Mouse (Mus musculus) MEL (cell line): ENCODE measurements at regions not wholly inside any gene's neighbourhood (a gene's known extent, or its start where the extent isn't known, plus 50 kb on each side); places are given as distances from the start of the nearest gene placed in this dataset.

Experiments used
- DNase-seq: peaks from one replicate; pipeline ENCODE4 v3.0.0; 2011; ENCODE audit warnings: low read depth, low spot score
- H3K27ac ChIP-seq: 2 replicates; pipeline ENCODE4 v1.5.1; 2012; ENCODE audit warnings: low read depth, mild to moderate bottlenecking, control low read depth, low read length, moderate library complexity; ENCODE audit not compliant: control insufficient read depth
- H3K27me3 ChIP-seq, 2 experiments: fragments of 150-350 bp in 1 of 2; sonication (generic) in 1 of 2; 2 replicates each; pipeline ENCODE4 v1.6.1; 2012; ENCODE audit warnings: low read length in 2 of 2, mild to moderate bottlenecking in 2 of 2, improper control_type of control experiment in 1 of 2, moderate library complexity in 1 of 2; ENCODE audit not compliant: insufficient read depth in 2 of 2, control insufficient read depth in 1 of 2
- H3K36me3 ChIP-seq, 2 experiments: 2 replicates each; pipeline ENCODE4 v1.6.1; 2012 to 2014; ENCODE audit warnings: low read length in 2 of 2, improper control_type of control experiment in 1 of 2, inconsistent platforms in 1 of 2, mild to moderate bottlenecking in 1 of 2; ENCODE audit not compliant: insufficient read depth in 2 of 2, control insufficient read depth in 1 of 2
- H3K4me1 ChIP-seq, 2 experiments: fragments of 150-350 bp in 1 of 2; sonication (generic) in 1 of 2; 2 replicates each; pipeline ENCODE4 v1.6.1; 2012; ENCODE audit warnings: low read length in 2 of 2, improper control_type of control experiment in 1 of 2, mild to moderate bottlenecking in 1 of 2; ENCODE audit not compliant: insufficient read depth in 2 of 2, control insufficient read depth in 1 of 2
- H3K4me3 ChIP-seq, 2 experiments: fragments of 150-350 bp in 1 of 2; sonication (generic) in 1 of 2; 2 replicates each; pipeline ENCODE4 v1.5.1; 2012; ENCODE audit warnings: low read depth in 2 of 2, low read length in 2 of 2, mild to moderate bottlenecking in 2 of 2, moderate library complexity in 2 of 2, control low read depth in 1 of 2, improper control_type of control experiment in 1 of 2; ENCODE audit not compliant: control insufficient read depth in 1 of 2, insufficient read depth in 1 of 2
- H3K79me2 ChIP-seq: 2 replicates; pipeline ENCODE4 v1.6.1; 2012; ENCODE audit warnings: mild to moderate bottlenecking, low read length, moderate library complexity; ENCODE audit not compliant: control insufficient read depth, poor library complexity, insufficient read depth
- H3K9ac ChIP-seq: 2 replicates; pipeline ENCODE4 v1.6.1; 2012; ENCODE audit warnings: low read depth, mild to moderate bottlenecking, control low read depth, low read length, moderate library complexity; ENCODE audit not compliant: control insufficient read depth, poor library complexity, severe bottlenecking
- H3K9me3 ChIP-seq: fragments of 150-350 bp; sonication (generic); replicated peaks from 2 replicates; pipeline ENCODE4 v1.6.1; 2012; ENCODE audit warnings: mild to moderate bottlenecking, low read length, improper control_type of control experiment, moderate library complexity; ENCODE audit not compliant: insufficient read depth
- CHD2 ChIP-seq: IDR thresholded peaks from 2 replicates; pipeline ENCODE4 v1.6.1; 2011; ENCODE audit warnings: low read length, improper control_type of control experiment
- CTCF ChIP-seq, 3 experiments: IDR thresholded peaks in 2 of 3; conservative IDR thresholded peaks in 1 of 3; 2 replicates each; pipeline ENCODE4 v1.5.1; 2011 to 2012; ENCODE audit warnings: low read length in 3 of 3, low read depth in 2 of 3, mild to moderate bottlenecking in 2 of 3, improper control_type of control experiment in 1 of 3, inconsistent platforms in 1 of 3, mixed read lengths in 1 of 3, moderate library complexity in 1 of 3; ENCODE audit not compliant: control insufficient read depth in 1 of 3, insufficient read depth in 1 of 3, poor library complexity in 1 of 3, severe bottlenecking in 1 of 3
- EP300 ChIP-seq, 2 experiments: IDR thresholded peaks; 2 replicates each; pipeline ENCODE4 v1.6.1; 2011; ENCODE audit warnings: improper control_type of control experiment in 2 of 2, low read length in 2 of 2, low read depth in 1 of 2, mild to moderate bottlenecking in 1 of 2
- GABPA ChIP-seq: IDR thresholded peaks from 2 replicates; pipeline ENCODE4 v1.6.1; 2012; ENCODE audit warnings: low read depth, mild to moderate bottlenecking, inconsistent platforms, low read length, improper control_type of control experiment, moderate library complexity
- KAT2A ChIP-seq: conservative IDR thresholded peaks from 2 replicates; pipeline ENCODE4 v1.6.1; 2012; ENCODE audit warnings: low read depth, low read length, improper control_type of control experiment, inconsistent platforms
- MAFK ChIP-seq: IDR thresholded peaks from 2 replicates; pipeline ENCODE4 v1.6.1; 2011; ENCODE audit warnings: low read depth, mild to moderate bottlenecking, low read length, improper control_type of control experiment, borderline replicate concordance
- MAZ ChIP-seq: IDR thresholded peaks from 2 replicates; pipeline ENCODE4 v1.6.1; 2012; ENCODE audit warnings: low read depth, mild to moderate bottlenecking, inconsistent platforms, low read length, improper control_type of control experiment
- MXI1 ChIP-seq: IDR thresholded peaks from 2 replicates; pipeline ENCODE4 v1.6.1; 2011; ENCODE audit warnings: mild to moderate bottlenecking, low read depth, low read length, improper control_type of control experiment
- MYB ChIP-seq: IDR thresholded peaks from 2 replicates; pipeline ENCODE4 v1.6.1; 2011; ENCODE audit warnings: mild to moderate bottlenecking, low read depth, low read length, improper control_type of control experiment
- MYC ChIP-seq: IDR thresholded peaks from 2 replicates; pipeline ENCODE4 v1.6.1; 2011; ENCODE audit warnings: low read depth, mild to moderate bottlenecking, low read length, improper control_type of control experiment, moderate library complexity
- NRF1 ChIP-seq: IDR thresholded peaks from 2 replicates; pipeline ENCODE4 v1.6.1; 2014; ENCODE audit warnings: low read depth, mild to moderate bottlenecking, inconsistent platforms, low read length, improper control_type of control experiment, moderate library complexity; ENCODE audit not compliant: poor library complexity, insufficient read depth, severe bottlenecking
- TAL1 ChIP-seq: IDR thresholded peaks from 2 replicates; pipeline ENCODE4 v1.6.1; 2012; ENCODE audit warnings: mild to moderate bottlenecking, inconsistent platforms, low read length, moderate library complexity, mixed read lengths
- TCF12 ChIP-seq: IDR thresholded peaks from 2 replicates; pipeline ENCODE4 v1.6.1; 2014; ENCODE audit warnings: low read depth, mild to moderate bottlenecking, inconsistent platforms, low read length, improper control_type of control experiment, moderate library complexity
- USF1 ChIP-seq: IDR thresholded peaks from 2 replicates; pipeline ENCODE4 v1.6.1; 2014; ENCODE audit warnings: low read depth, mild to moderate bottlenecking, inconsistent platforms, low read length, improper control_type of control experiment, moderate library complexity
- USF2 ChIP-seq, 2 experiments: IDR thresholded peaks; 2 replicates each; pipeline ENCODE4 v1.6.1; 2011 to 2012; ENCODE audit warnings: improper control_type of control experiment in 2 of 2, low read length in 2 of 2, borderline replicate concordance in 1 of 2, inconsistent platforms in 1 of 2, low read depth in 1 of 2, mild to moderate bottlenecking in 1 of 2; ENCODE audit not compliant: insufficient read depth in 1 of 2
- ZKSCAN1 ChIP-seq: IDR thresholded peaks from 2 replicates; pipeline ENCODE4 v1.6.1; 2012; ENCODE audit warnings: low read depth, mild to moderate bottlenecking, inconsistent platforms, low read length, improper control_type of control experiment, moderate library complexity
- ZMIZ1 ChIP-seq: IDR thresholded peaks from 2 replicates; pipeline ENCODE4 v1.6.1; 2012; ENCODE audit warnings: low read depth, mild to moderate bottlenecking, inconsistent platforms, low read length, improper control_type of control experiment, moderate library complexity
- ZNF384 ChIP-seq: IDR thresholded peaks from 2 replicates; pipeline ENCODE4 v1.6.1; 2012; ENCODE audit warnings: low read depth, mild to moderate bottlenecking, inconsistent platforms, low read length, improper control_type of control experiment

GRCm38 (mm10) chr7:51221806-51222205 is 289.0 kb upstream of the Ano5 start:
- no peak overlapping the region for H3K9ac ChIP-seq
- H3K4me3 ChIP-seq = no peak overlapping the region
- no peak overlapping the region for H3K27ac ChIP-seq
- H3K79me2 ChIP-seq = no peaks in the 10 kb centered on the region
- no peak for TF ChIP-seq MAZ
- no peak for TF ChIP-seq CHD2
- no peak for TF ChIP-seq KAT2A
- no peak for TF ChIP-seq ZMIZ1
- TF ChIP-seq ZNF384 = no peak
- no peak for TF ChIP-seq EP300 (IDR thresholded peaks at IDR 0.05; ENCODE audit: low read depth in 1 of 2, low read length in 2 of 2)
- H3K27me3 ChIP-seq = no peaks in the 10 kb centered on the region
- H3K4me1 ChIP-seq = no peaks in the 10 kb centered on the region
- no peaks in the 10 kb centered on the region for H3K36me3 ChIP-seq
- H3K9me3 ChIP-seq = no peaks in the 10 kb centered on the region
- DNase-seq = no peak

GRCm38 (mm10) chr7:51227136-51227535 is 283.7 kb upstream of the Ano5 start:
- Histone ChIP-seq H3K4me1 (no peaks in the 10 kb centered on the region), H3K4me3 (no peak overlapping the region), H3K27ac (no peak overlapping the region), H3K36me3 (no peaks in the 10 kb centered on the region), H3K79me2 (no peaks in the 10 kb centered on the region), H3K27me3 (no peaks in the 10 kb centered on the region), H3K9me3 (no peaks in the 10 kb centered on the region), H3K9ac (no peak overlapping the region)
- no peak for DNase-seq
- TF ChIP-seq GABPA (no peak), MAFK (no peak), MXI1 (no peak), ZKSCAN1 (no peak), MYB (no peak), CTCF (IDR thresholded peaks at IDR 0.05 in 2 of 3, conservative IDR thresholded peaks at IDR 0.05 in 1 of 3; ENCODE audit: control insufficient read depth in 1 of 3, insufficient read depth in 1 of 3, low read depth in 2 of 3, low read length in 3 of 3, poor library complexity in 1 of 3, severe bottlenecking in 1 of 3) (no peak), USF1 (no peak), NRF1 (no peak), TCF12 (no peak), USF2 (IDR thresholded peaks at IDR 0.05; ENCODE audit: borderline replicate concordance in 1 of 2, insufficient read depth in 1 of 2, low read depth in 1 of 2, low read length in 2 of 2) (no peak), MYC (no peak), CHD2 (no peak), ZNF384 (no peak), TAL1 (no peak)
